Mouse (Mus musculus) lung, embryonic 16.5 days (tissue): ENCODE results near the gene Tor1a. TPM values are rescaled to one million over a fixed set of nuclear protein-coding genes. Genes with fewer than 3 reads are reported as not detected.
"Not testable (repeated sequence)": the region's sequence is repeated elsewhere in the genome, so short reads cannot be mapped to it uniquely, and the experiment has no call there.

Experiments used
- ATAC-seq: fragments of 200-750 bp; cut with Nextera tagmentation; 2 replicates; pipeline ENCODE4 v1.8.0; 2017; ENCODE audit warnings: low read depth, mild to moderate bottlenecking, moderate library complexity
- H3K27ac ChIP-seq: fragments of 300-500 bp; sonication (generic); 2 replicates; pipeline ENCODE4 v1.5.1; 2014; ENCODE audit warnings: mild to moderate bottlenecking, control low read depth, low read length
- H3K27me3 ChIP-seq: fragments of 300-500 bp; sonication (generic); 2 replicates; pipeline ENCODE4 v1.6.1; 2014; ENCODE audit warnings: low read depth, low read length, mixed read lengths; ENCODE audit not compliant: control insufficient read depth, insufficient read depth
- H3K36me3 ChIP-seq: fragments of 300-500 bp; sonication (generic); 2 replicates; pipeline ENCODE4 v1.6.1; 2014; ENCODE audit warnings: low read length; ENCODE audit not compliant: control insufficient read depth, insufficient read depth
- H3K4me1 ChIP-seq: fragments of 300-500 bp; sonication (generic); replicated peaks from 2 replicates; pipeline ENCODE4 v1.6.1; 2014; ENCODE audit warnings: low read length, mixed read lengths; ENCODE audit not compliant: control insufficient read depth, insufficient read depth
- H3K4me2 ChIP-seq: fragments of 300-500 bp; sonication (generic); 2 replicates; pipeline ENCODE4 v1.6.1; 2014; ENCODE audit warnings: low read depth, low read length, control low read depth
- H3K4me3 ChIP-seq: fragments of 300-500 bp; sonication (generic); 2 replicates; pipeline ENCODE4 v1.5.1; 2014; ENCODE audit warnings: mild to moderate bottlenecking, low read length, control low read depth
- H3K9ac ChIP-seq: fragments of 300-500 bp; sonication (generic); 2 replicates; pipeline ENCODE4 v1.6.1; 2014; ENCODE audit warnings: low read length, control low read depth
- H3K9me3 ChIP-seq: fragments of 300-500 bp; sonication (generic); 2 replicates; pipeline ENCODE4 v1.6.1; 2016; ENCODE audit warnings: low read length; ENCODE audit not compliant: control insufficient read depth
- WGBS: fragments of 180-500 bp; shearing (Covaris S2); extraction: QIAGEN DNeasy Blood & Tissue Kit; methylation state at CpG from one replicate; pipeline ENCODE4 v1.1.7; 2014; 5-methylcytosine and 5-hydroxymethylcytosine counted together
- polyA plus RNA-seq: library from polyadenylated mRNA; unstranded; fragments of >200 nt; fragmentation: Nextera tagmentation; extraction: Ambion mirVana; gene quantifications from 2 replicates; pipeline ENCODE4 v1.2.1, GENCODE M21; 2015

Gene Tor1a
- polyA plus RNA-seq, 1 experiment from 2014 or later, result 77.1 TPM

GRCm38 (mm10) chr2:30958726-30959125, 9.0 kb downstream of the Tor1a start:
- 87% methylated on average over 14 of the region's 14 CpGs for WGBS
- Histone ChIP-seq H3K36me3 (peaks cover 63% of the 10 kb centered on the region), H3K27ac (no peak overlapping the region), H3K27me3 (no peaks in the 10 kb centered on the region), H3K4me1 (peaks cover 14% of the 10 kb centered on the region), H3K4me2 (no peak overlapping the region), H3K9ac (no peak overlapping the region), H3K4me3 (no peak overlapping the region), H3K9me3 (no peaks in the 10 kb centered on the region)
- ATAC-seq, result no peak

- H3K27me3 ChIP-seq, result no peaks in the 10 kb centered on the region
- H3K27ac ChIP-seq, result no peak overlapping the region
- no peaks in the 10 kb centered on the region for H3K9me3 ChIP-seq
- 83% methylated on average over 4 of the region's 4 CpGs for WGBS
- peaks cover 17% of the 10 kb centered on the region for H3K4me1 ChIP-seq
- no peak overlapping the region for H3K9ac ChIP-seq
- ATAC-seq, result no peak
- H3K4me2 ChIP-seq, result no peak overlapping the region
- peaks cover 53% of the 10 kb centered on the region for H3K36me3 ChIP-seq
- H3K4me3 ChIP-seq, result no peak overlapping the region
Measured at GRCm38 (mm10) chr2:30957511-30957910, 10.2 kb downstream of the Tor1a start.

- 52% methylated on average over 6 of the region's 6 CpGs for WGBS
- no peak overlapping the region for H3K4me3 ChIP-seq
- H3K27me3 ChIP-seq, result no peaks in the 10 kb centered on the region
- ATAC-seq, result no peak
- H3K4me1 ChIP-seq, result peaks cover 17% of the 10 kb centered on the region
- peaks cover 38% of the 10 kb centered on the region for H3K36me3 ChIP-seq
- H3K9ac ChIP-seq, result 0 out of 2 replicates have a peak overlapping the region, but pooled peaks have one; percentile 1
- H3K4me2 ChIP-seq, result peak overlapping the region; percentile 86; the same call in 1 of the 2 replicates
- no peaks in the 10 kb centered on the region for H3K9me3 ChIP-seq
- no peak overlapping the region for H3K27ac ChIP-seq
Measured at GRCm38 (mm10) chr2:30954797-30955196, 12.9 kb downstream of the Tor1a start.

- ATAC-seq, result peak; percentile 94
- H3K4me1 ChIP-seq, result peaks cover 17% of the 10 kb centered on the region
- WGBS, result under 1% methylated on average over 60 of the region's 60 CpGs
Measured at GRCm38 (mm10) chr2:30952824-30953490, 14.8 kb downstream of the Tor1a start, which contains the start of gene Tor1b. Tor1b (plus strand) TSS chr2:30952959.

GRCm38 (mm10) chr2:30952457-30952823, 15.3 kb downstream of the Tor1a start:
- Histone ChIP-seq H3K36me3 (peaks cover 16% of the 10 kb centered on the region), H3K4me3 (peak overlapping the region; percentile 87), H3K9me3 (no peaks in the 10 kb centered on the region), H3K4me2 (peak overlapping the region; percentile 86), H3K9ac (peak overlapping the region; percentile 92; the same call in 1 of the 2 replicates), H3K4me1 (peaks cover 17% of the 10 kb centered on the region), H3K27me3 (no peaks in the 10 kb centered on the region), H3K27ac (peak overlapping the region; percentile 15; the same call in 1 of the 2 replicates)
- WGBS, result 18% methylated on average over 5 of the region's 5 CpGs
- ATAC-seq, result no peak

More at GRCm38 (mm10) chr2:30952824-30953490, 14.8 kb downstream of the Tor1a start, which contains the start of gene Tor1b:
- no peaks in the 10 kb centered on the region for H3K27me3 ChIP-seq
- H3K4me2 ChIP-seq, result peak within 1 kb of the TSS; percentile 86
- peak within 1 kb of the TSS; percentile 89 for H3K27ac ChIP-seq
- H3K9me3 ChIP-seq, result no peaks in the 10 kb centered on the region
- H3K9ac ChIP-seq, result peak within 1 kb of the TSS; percentile 92
- peaks cover 21% of the 10 kb centered on the region for H3K36me3 ChIP-seq
- peak within 1 kb of the TSS; percentile 87 for H3K4me3 ChIP-seq

- Histone ChIP-seq H3K4me2 (peak overlapping the region; percentile 65), H3K27ac (no peak overlapping the region), H3K27me3 (no peaks in the 10 kb centered on the region; the same call in 1 of the 2 replicates), H3K4me1 (no peaks in the 10 kb centered on the region; the same call in 1 of the 2 replicates), H3K4me3 (peak overlapping the region; percentile 52), H3K36me3 (no peaks in the 10 kb centered on the region), H3K9ac (peak overlapping the region; percentile 55; the same call in 1 of the 2 replicates), H3K9me3 (no peaks in the 10 kb centered on the region)
- WGBS, result 21% methylated on average over 16 of the region's 16 CpGs
- peak; percentile 81 for ATAC-seq
Measured at GRCm38 (mm10) chr2:30942603-30943011, 25.1 kb downstream of the Tor1a start.

- H3K36me3 ChIP-seq, H3K9me3 ChIP-seq, H3K4me3 ChIP-seq, H3K9ac ChIP-seq, H3K27ac ChIP-seq, ATAC-seq, H3K27me3 ChIP-seq, H3K4me1 ChIP-seq: not testable (repeated sequence)
- H3K4me2 ChIP-seq, result peak overlapping the region; percentile 65; the same call in 1 of the 2 replicates
- WGBS, result 35% methylated on average over 7 of the region's 7 CpGs
Measured at GRCm38 (mm10) chr2:30942116-30942515, 25.6 kb downstream of the Tor1a start.

- H3K4me2 ChIP-seq, result no peak overlapping the region
- H3K36me3 ChIP-seq, result no peaks in the 10 kb centered on the region
- H3K27ac ChIP-seq, result no peak overlapping the region
- no peaks in the 10 kb centered on the region for H3K9me3 ChIP-seq
- WGBS, result 83% methylated on average over 5 of the region's 5 CpGs
- no peak overlapping the region for H3K4me3 ChIP-seq
- no peak overlapping the region for H3K9ac ChIP-seq
- no peak for ATAC-seq
- no peaks in the 10 kb centered on the region for H3K27me3 ChIP-seq
- no peaks in the 10 kb centered on the region; the same call in 1 of the 2 replicates for H3K4me1 ChIP-seq
Measured at GRCm38 (mm10) chr2:30941586-30941985, 26.1 kb downstream of the Tor1a start.

- no peaks in the 10 kb centered on the region; the same call in 1 of the 2 replicates for H3K4me1 ChIP-seq
- WGBS, result 29% methylated on average over 4 of the region's 4 CpGs
- no peak for ATAC-seq
- H3K4me3 ChIP-seq, result no peak overlapping the region
- H3K27ac ChIP-seq, result no peak overlapping the region
- no peaks in the 10 kb centered on the region for H3K9me3 ChIP-seq
- H3K4me2 ChIP-seq, result no peak overlapping the region
- H3K36me3 ChIP-seq, result no peaks in the 10 kb centered on the region
- no peaks in the 10 kb centered on the region for H3K27me3 ChIP-seq
- no peak overlapping the region for H3K9ac ChIP-seq
Measured at GRCm38 (mm10) chr2:30938574-30938991, 29.1 kb downstream of the Tor1a start.
